Mouse (Mus musculus): ENCODE measurements around the gene Ldlrad2.

Gene Ldlrad2

GRCm38 (mm10) chr4:137553466-137553865, 20.9 kb downstream of the Ldlrad2 start:
- DNase-seq (ENCODE audit: low spot score in 2 of 2), result no peak

- DNase-seq (ENCODE audit: low spot score in 2 of 2), result no peak
Observed at GRCm38 (mm10) chr4:137546003-137546525, 28.3 kb downstream of the Ldlrad2 start.

- no peak for DNase-seq (ENCODE audit: low spot score in 2 of 2)
Observed at GRCm38 (mm10) chr4:137545568-137545967, 28.8 kb downstream of the Ldlrad2 start.

- no peak for DNase-seq (ENCODE audit: low spot score in 2 of 2)
Observed at GRCm38 (mm10) chr4:137542968-137543367, 31.4 kb downstream of the Ldlrad2 start.

- DNase-seq (ENCODE audit: low spot score in 2 of 2), result no peak
Observed at GRCm38 (mm10) chr4:137540356-137540755, 34.0 kb downstream of the Ldlrad2 start.

- DNase-seq (ENCODE audit: low spot score in 2 of 2), result no peak
Observed at GRCm38 (mm10) chr4:137527872-137528271, 46.5 kb downstream of the Ldlrad2 start.

- no peak for DNase-seq (ENCODE audit: low spot score in 2 of 2)
Observed at GRCm38 (mm10) chr4:137527368-137527767, 47.0 kb downstream of the Ldlrad2 start.

- DNase-seq (ENCODE audit: low spot score in 2 of 2), result no peak
Observed at GRCm38 (mm10) chr4:137525426-137525825, 48.9 kb downstream of the Ldlrad2 start.
